8 mouse cellular contexts compared by ENCODE assay signal in genomic region chr8:126536928-126537618, GRCm38 (mm10). TPM values are rescaled to one million over a fixed set of nuclear protein-coding genes. Genes with fewer than 3 reads are reported as not detected.
DNase-seq lines count a peak whose midpoint lies in the region; ATAC-seq and TF ChIP-seq lines count a peak whose summit lies in the region.

No protein-coding gene starts in this region.

- H3K27ac ChIP-seq in forebrain, embryonic 15.5 days (replicated peaks): peak overlapping the region; percentile 93
- H3K27ac ChIP-seq in liver, postnatal 0 days (ENCODE audit: low read depth): peak overlapping the region; percentile 82

- H3K4me2 ChIP-seq in forebrain, embryonic 15.5 days (replicated peaks): no peak overlapping the region
- H3K4me2 ChIP-seq in liver, postnatal 0 days (ENCODE audit: low read depth, low read length): no peak overlapping the region

- 2% methylated on average over 6 of the region's 6 CpGs for WGBS in forebrain, embryonic 15.5 days
- WGBS in liver, postnatal 0 days (ENCODE audit: insufficient replicate concordance): 39% methylated on average over 6 of the region's 6 CpGs

- 0 out of 2 replicates have a peak, but pooled peaks have one; percentile 21 for TF ChIP-seq EP300 in liver, postnatal 0 days (IDR thresholded peaks at IDR 0.05; ENCODE audit: low read depth)

- H3K9me3 ChIP-seq in forebrain, embryonic 15.5 days: no peaks in the 10 kb centered on the region
- H3K9me3 ChIP-seq in liver, postnatal 0 days (ENCODE audit: low read length): no peaks in the 10 kb centered on the region

- H3K9ac ChIP-seq in forebrain, embryonic 15.5 days (replicated peaks): peak overlapping the region; percentile 6
- H3K9ac ChIP-seq in liver, postnatal 0 days (replicated peaks): peak overlapping the region; percentile 35

- H3K4me1 ChIP-seq in forebrain, embryonic 15.5 days: peaks cover 46% of the 10 kb centered on the region
- peaks cover 21% of the 10 kb centered on the region for H3K4me1 ChIP-seq in liver, postnatal 0 days (ENCODE audit: insufficient read depth)

- peak; percentile 56 for DNase-seq in urinary bladder, postnatal 25 days (ENCODE audit: low spot score)
- DNase-seq in urinary bladder, adult 2 months (ENCODE audit: low spot score): no peak
- peak; percentile 76 to 84 for DNase-seq in heart, postnatal 14 days
- DNase-seq in layer of hippocampus, adult 11-12 months (ENCODE audit: low spot score): peak; percentile 88
- DNase-seq in liver, postnatal 0 days: peak; percentile 61
- peak; percentile 94 for DNase-seq in retina, postnatal 1 day
- DNase-seq in B cell, adult 2 months: no peak

- no peaks in the 10 kb centered on the region for H3K36me3 ChIP-seq in forebrain, embryonic 15.5 days
- H3K36me3 ChIP-seq in liver, postnatal 0 days (replicated peaks; ENCODE audit: insufficient read depth, low read length): no peaks in the 10 kb centered on the region

- no peak overlapping the region for H3K4me3 ChIP-seq in forebrain, embryonic 15.5 days
- no peak overlapping the region for H3K4me3 ChIP-seq in liver, postnatal 0 days (ENCODE audit: low read depth, low read length)

- no peaks in the 10 kb centered on the region for H3K27me3 ChIP-seq in forebrain, embryonic 15.5 days
- no peaks in the 10 kb centered on the region for H3K27me3 ChIP-seq in liver, postnatal 0 days (ENCODE audit: insufficient read depth, low read length)

- peak; percentile 77 for ATAC-seq in forebrain, embryonic 15.5 days (replicated peaks)
- peak; percentile 43 for ATAC-seq in liver, postnatal 0 days

- TF ChIP-seq CTCF in liver, postnatal 0 days (IDR thresholded peaks at IDR 0.05; ENCODE audit: low read depth): no peak

- intact Hi-C loops in heart, postnatal 14 days (cut with DNase I): no loop called here

RNA-seq across cellular contexts. Expression of gene Irf2bp2, which starts 56.7 kb away (rescaled TPM):
- polyA plus RNA-seq in urinary bladder, adult 2 months (2012; rRNA removed): 33.4 and 35.5 TPM in 2 replicates
- 10.5 and 11.1 TPM in 2 replicates for polyA plus RNA-seq in forebrain, embryonic 15.5 days (2015; fragmentation: Nextera tagmentation; extraction: Ambion mirVana)
- 100 to 1,000 TPM; 124 to 140 TPM for total RNA-seq in heart, postnatal 14 days (2021)
- polyA plus RNA-seq in liver, postnatal 0 days (2015; fragmentation: Nextera tagmentation; extraction: Ambion mirVana): 5.0 and 6.2 TPM in 2 replicates

Comparison
In these comparisons a context has a peak if more than half of its experiments do, and no peak if none do; other contexts are left out.
1. DNase-seq: peak in urinary bladder, postnatal 25 days (single experiment), heart, postnatal 14 days (2 of 2), layer of hippocampus, adult 11-12 months (single experiment), liver, postnatal 0 days (single experiment) and retina, postnatal 1 day (single experiment); none in urinary bladder, adult 2 months (single experiment) and B cell, adult 2 months (0 of 2).